15 mouse cellular contexts compared by ENCODE assay signal in the genomic region with DNA sequence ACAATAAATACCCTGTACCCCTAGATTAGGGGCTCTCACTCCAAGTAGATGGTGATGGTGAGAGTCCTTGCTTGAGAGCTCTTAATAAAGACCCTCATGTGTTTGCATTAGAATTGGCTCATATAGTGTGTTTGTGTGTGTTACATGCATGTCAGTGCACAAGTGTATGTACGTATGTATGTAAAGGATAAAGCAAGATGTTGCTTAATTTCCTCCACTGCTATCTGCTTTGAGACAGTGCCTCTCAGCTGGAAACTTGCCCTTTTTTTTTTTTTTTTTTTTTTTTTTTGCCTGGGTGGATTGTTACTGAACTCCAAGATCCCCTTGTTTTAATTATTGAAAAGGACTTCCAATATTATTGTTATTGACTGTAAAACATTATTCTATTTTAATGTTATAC. TPM values are rescaled to one million over a fixed set of nuclear protein-coding genes. Genes with fewer than 3 reads are reported as not detected.
"Had no signal": no experiment of that assay in that cellular context is flagged by ENCODE, and none has a peak within 500 bp of the region (broad histone marks: within the 10 kb centered on the region; RNA-seq: fewer than 3 reads in every experiment).

No protein-coding gene starts in this region.

- H3K4me2 ChIP-seq: limb, embryonic 13.5 days; liver, embryonic 12.5 days; midbrain, embryonic 12.5 days; neural tube, embryonic 15.5 days had no signal

- H3K27me3 ChIP-seq: limb, embryonic 13.5 days; liver, embryonic 12.5 days; midbrain, embryonic 12.5 days; neural tube, embryonic 15.5 days had no signal

- H3K9ac ChIP-seq: limb, embryonic 13.5 days; liver, embryonic 12.5 days; midbrain, embryonic 12.5 days; neural tube, embryonic 15.5 days had no signal

- H3K36me3 ChIP-seq: limb, embryonic 13.5 days; liver, embryonic 12.5 days; midbrain, embryonic 12.5 days; neural tube, embryonic 15.5 days had no signal

- H3K4me1 ChIP-seq: limb, embryonic 13.5 days; liver, embryonic 12.5 days; midbrain, embryonic 12.5 days; neural tube, embryonic 15.5 days had no signal

- H3K4me3 ChIP-seq: layer of hippocampus, adult 2 months; limb, embryonic 13.5 days; liver, embryonic 12.5 days; midbrain, embryonic 12.5 days; myocyte; neural tube, embryonic 15.5 days had no signal

- H3K9me3 ChIP-seq: limb, embryonic 13.5 days; liver, embryonic 12.5 days; midbrain, embryonic 12.5 days; neural tube, embryonic 15.5 days had no signal

- H3K27ac ChIP-seq: layer of hippocampus, adult 2 months; limb, embryonic 13.5 days; midbrain, embryonic 12.5 days; neural tube, embryonic 15.5 days had no signal

- DNase-seq: kidney, adult 18-20 months; kidney, postnatal 10 days; kidney, postnatal 4 days; left cerebral cortex, postnatal 4 days; lung, adult 18-20 months; right cerebral cortex, adult 18-20 months; right cerebral cortex, postnatal 25 days; thymus, postnatal 4 days had no signal

RNA-seq across cellular contexts. Expression of gene Txlnb, which starts 34.4 kb away (rescaled TPM):
- polyA plus RNA-seq: small intestine, adult 2 months had no signal
